Comparison of ENCODE assay signal across 11 mouse cellular contexts in genomic region chr3:135844835-135845234, GRCm38 (mm10).
"Had no signal": no experiment of that assay in that cellular context is flagged by ENCODE, and none has a peak within 500 bp of the region (broad histone marks: within the 10 kb centered on the region; RNA-seq: fewer than 3 reads in every experiment).

No protein-coding gene starts in this region.

- ATAC-seq: midbrain, embryonic 16.5 days had no signal

- H3K4me2 ChIP-seq: limb, embryonic 12.5 days; lung, embryonic 14.5 days; midbrain, embryonic 12.5 days; neural tube, embryonic 13.5 days; stomach, embryonic 15.5 days had no signal

- H3K9ac ChIP-seq: limb, embryonic 12.5 days; lung, embryonic 14.5 days; midbrain, embryonic 12.5 days; neural tube, embryonic 13.5 days; stomach, embryonic 15.5 days had no signal

- H3K9me3 ChIP-seq: limb, embryonic 12.5 days; midbrain, embryonic 12.5 days; neural tube, embryonic 13.5 days; stomach, embryonic 15.5 days had no signal

- H3K4me1 ChIP-seq: midbrain, embryonic 12.5 days; neural tube, embryonic 13.5 days; stomach, embryonic 15.5 days had no signal

- H3K36me3 ChIP-seq: limb, embryonic 12.5 days; midbrain, embryonic 12.5 days; neural tube, embryonic 13.5 days; stomach, embryonic 15.5 days had no signal

- DNase-seq: kidney, adult 2 months; kidney, postnatal 25 days; lung, embryonic 14.5 days; retina, postnatal 1 day; right cerebral cortex, postnatal 4 days; thymus, postnatal 4 days had no signal

- H3K4me3 ChIP-seq: limb, embryonic 12.5 days; midbrain, embryonic 12.5 days; neural tube, embryonic 13.5 days; stomach, embryonic 15.5 days had no signal

- H3K27me3 ChIP-seq: limb, embryonic 12.5 days; midbrain, embryonic 12.5 days; neural tube, embryonic 13.5 days; stomach, embryonic 15.5 days had no signal

- H3K27ac ChIP-seq: limb, embryonic 12.5 days; midbrain, embryonic 12.5 days; neural tube, embryonic 13.5 days; stomach, embryonic 15.5 days had no signal
